25 mouse cellular contexts compared by ENCODE assay signal in genomic region chr11:120751606-120752005, GRCm38 (mm10). TPM values are rescaled to one million over a fixed set of nuclear protein-coding genes. Genes with fewer than 3 reads are reported as not detected.
DNase-seq lines count a peak whose midpoint lies in the region; ATAC-seq and TF ChIP-seq lines count a peak whose summit lies in the region.
"Had no signal": no experiment of that assay in that cellular context is flagged by ENCODE, and none has a peak within 500 bp of the region (broad histone marks: within the 10 kb centered on the region; RNA-seq: fewer than 3 reads in every experiment).

No protein-coding gene starts in this region.

- no peaks in the 10 kb centered on the region for H3K4me1 ChIP-seq in limb, embryonic 14.5 days (ENCODE audit: control insufficient read depth, insufficient read depth, low read length)
- H3K4me1 ChIP-seq in limb, embryonic 10.5 days, result peaks cover 17% of the 10 kb centered on the region
- H3K4me1 ChIP-seq in embryonic fibroblast, embryonic 13.5 days (ENCODE audit: control insufficient read depth, insufficient read depth, low read length), result no peaks in the 10 kb centered on the region
- no peaks in the 10 kb centered on the region for H3K4me1 ChIP-seq in hindbrain, embryonic 13.5 days (replicated peaks)
- H3K4me1 ChIP-seq: embryonic facial prominence, embryonic 13.5 days; embryonic facial prominence, embryonic 15.5 days; forebrain, embryonic 13.5 days; forebrain, embryonic 15.5 days had no signal

- H3K9me3 ChIP-seq in limb, embryonic 14.5 days (ENCODE audit: control insufficient read depth, low read length), result no peaks in the 10 kb centered on the region
- H3K9me3 ChIP-seq in limb, embryonic 10.5 days (replicated peaks), result no peaks in the 10 kb centered on the region
- H3K9me3 ChIP-seq in hindbrain, embryonic 13.5 days, result no peaks in the 10 kb centered on the region
- H3K9me3 ChIP-seq: embryonic facial prominence, embryonic 13.5 days; embryonic facial prominence, embryonic 15.5 days; forebrain, embryonic 13.5 days; forebrain, embryonic 15.5 days had no signal

- no peak for DNase-seq in limb, embryonic 14.5 days (ENCODE audit: low spot score)
- DNase-seq in limb, embryonic 10.5 days (ENCODE audit: low spot score), result no peak
- peak; percentile 53 for DNase-seq in 3T3-L1 (ENCODE audit: low read depth, low spot score)
- DNase-seq in left cerebral cortex, adult 9 months (ENCODE audit: low spot score in 2 of 2), result no peak
- DNase-seq: adrenal gland, adult 8-10 months; adrenal gland, postnatal 14 days; adrenal gland, postnatal 36 days; B cell, adult 2 months; cerebellum, adult 11-12 months; cerebellum, adult 2 months; cerebellum, adult 9-10 months; cerebellum, postnatal 10 days; cerebellum, postnatal 25 days; embryo, embryonic 11 days; forebrain, postnatal 0 days had no signal

- no peaks in the 10 kb centered on the region for H3K27me3 ChIP-seq in limb, embryonic 14.5 days (ENCODE audit: control insufficient read depth, insufficient read depth, low read length)
- H3K27me3 ChIP-seq in limb, embryonic 10.5 days (ENCODE audit: low read depth, poor library complexity, severe bottlenecking), result no peaks in the 10 kb centered on the region
- no peaks in the 10 kb centered on the region for H3K27me3 ChIP-seq in hindbrain, embryonic 13.5 days
- H3K27me3 ChIP-seq: embryonic facial prominence, embryonic 15.5 days; forebrain, embryonic 13.5 days; forebrain, embryonic 15.5 days; Patski had no signal

- WGBS in limb, embryonic 14.5 days, result 74% methylated on average over 4 of the region's 4 CpGs
- 83% methylated on average over 4 of the region's 4 CpGs for WGBS in limb, embryonic 10.5 days
- 74% methylated on average over 4 of the region's 4 CpGs for WGBS in hindbrain, embryonic 13.5 days

- ATAC-seq in limb, embryonic 14.5 days (ENCODE audit: low FRiP score, low read depth), result no peak
- no peak for ATAC-seq in hindbrain, embryonic 13.5 days (ENCODE audit: low FRiP score)
- ATAC-seq: activated CD4-positive, CD25-positive, alpha-beta regulatory T cell, adult 4 months; CD4-positive, CD25-positive, alpha-beta regulatory T cell, adult 4 months; forebrain, embryonic 13.5 days; forebrain, embryonic 15.5 days; forebrain, postnatal 0 days; Patski had no signal

- H3K4me3 ChIP-seq in limb, embryonic 14.5 days (replicated peaks; ENCODE audit: low read length), result no peak overlapping the region
- H3K4me3 ChIP-seq in limb, embryonic 10.5 days, result no peak overlapping the region
- no peak overlapping the region for H3K4me3 ChIP-seq in embryonic fibroblast, embryonic 13.5 days (ENCODE audit: insufficient read depth, low read length)
- no peak overlapping the region for H3K4me3 ChIP-seq in hindbrain, embryonic 13.5 days
- H3K4me3 ChIP-seq: embryonic facial prominence, embryonic 13.5 days; embryonic facial prominence, embryonic 15.5 days; forebrain, embryonic 13.5 days; forebrain, embryonic 15.5 days had no signal

- no peak overlapping the region for H3K4me2 ChIP-seq in limb, embryonic 14.5 days (replicated peaks; ENCODE audit: low read depth, low read length, severe bottlenecking)
- no peak overlapping the region for H3K4me2 ChIP-seq in hindbrain, embryonic 13.5 days
- H3K4me2 ChIP-seq: embryonic facial prominence, embryonic 13.5 days; embryonic facial prominence, embryonic 15.5 days; forebrain, embryonic 13.5 days; forebrain, embryonic 15.5 days had no signal

- no peak for TF ChIP-seq POLR2A in limb, embryonic 14.5 days (IDR thresholded peaks at IDR 0.05; ENCODE audit: borderline replicate concordance, extremely low read depth, insufficient read depth, insufficient read length)
- TF ChIP-seq POLR2A in embryonic fibroblast, embryonic 13.5 days (IDR thresholded peaks at IDR 0.05; ENCODE audit: low read depth, low read length), result no peak

- no peak for TF ChIP-seq CTCF in embryonic fibroblast, embryonic 13.5 days (IDR thresholded peaks at IDR 0.05; ENCODE audit: borderline replicate concordance, insufficient read depth, low read length)

- H3K36me3 ChIP-seq in limb, embryonic 14.5 days (ENCODE audit: control insufficient read depth, insufficient read depth, low read length), result no peaks in the 10 kb centered on the region
- H3K36me3 ChIP-seq in limb, embryonic 10.5 days, result no peaks in the 10 kb centered on the region
- H3K36me3 ChIP-seq in hindbrain, embryonic 13.5 days, result no peaks in the 10 kb centered on the region
- H3K36me3 ChIP-seq: embryonic facial prominence, embryonic 13.5 days; embryonic facial prominence, embryonic 15.5 days; forebrain, embryonic 15.5 days; G1E had no signal

- 0 out of 2 replicates have a peak overlapping the region, but pooled peaks have one; percentile 4 for H3K9ac ChIP-seq in limb, embryonic 14.5 days (ENCODE audit: low read depth, low read length, severe bottlenecking)
- no peak overlapping the region for H3K9ac ChIP-seq in hindbrain, embryonic 13.5 days
- H3K9ac ChIP-seq: embryonic facial prominence, embryonic 13.5 days; embryonic facial prominence, embryonic 15.5 days; forebrain, embryonic 15.5 days; forebrain, postnatal 0 days had no signal

- H3K27ac ChIP-seq in limb, embryonic 14.5 days (replicated peaks; ENCODE audit: low read depth, low read length), result no peak overlapping the region
- H3K27ac ChIP-seq in limb, embryonic 10.5 days, result no peak overlapping the region
- peak overlapping the region; percentile 83 for H3K27ac ChIP-seq in embryonic fibroblast, embryonic 13.5 days (ENCODE audit: insufficient read depth, low read length)
- no peak overlapping the region for H3K27ac ChIP-seq in hindbrain, embryonic 13.5 days
- H3K27ac ChIP-seq: embryonic facial prominence, embryonic 13.5 days; embryonic facial prominence, embryonic 15.5 days; forebrain, embryonic 13.5 days; forebrain, embryonic 15.5 days had no signal

RNA-seq across cellular contexts. Expression of gene Hmga1b, which starts 11.0 kb away (rescaled TPM):
- polyA plus RNA-seq in limb, embryonic 14.5 days (2012; rRNA removed), result 1.8 and 1.9 TPM in 2 replicates
- 4.2 and 4.5 TPM in 2 replicates for polyA plus RNA-seq in limb, embryonic 14.5 days (2014; fragmentation: Nextera tagmentation; extraction: Ambion mirVana)
- polyA plus RNA-seq in limb, embryonic 10.5 days (2016; fragmentation: Nextera tagmentation; extraction: Ambion mirVana), result 9.3 and 20.0 TPM in 2 replicates
- polyA plus RNA-seq in embryonic fibroblast, embryonic 13.5 days (2011; ENCODE audit: insufficient read length, low read depth, missing spikeins), result 1.3 and 15.2 TPM in 2 replicates
- 0.94 and 2.1 TPM in 2 replicates for polyA plus RNA-seq in hindbrain, embryonic 13.5 days (2015; fragmentation: Nextera tagmentation; extraction: Ambion mirVana)

RNA-seq across cellular contexts. Expression of gene Cbr2, which starts 19.7 kb away (rescaled TPM):
- polyA plus RNA-seq in limb, embryonic 14.5 days (2012; rRNA removed), result 11.9 and 19.6 TPM in 2 replicates
- 7.3 and 10.8 TPM in 2 replicates for polyA plus RNA-seq in limb, embryonic 14.5 days (2014; fragmentation: Nextera tagmentation; extraction: Ambion mirVana)
- 15.2 and 16.3 TPM in 2 replicates for polyA plus RNA-seq in limb, embryonic 10.5 days (2016; fragmentation: Nextera tagmentation; extraction: Ambion mirVana)
- 27.8 and 30.7 TPM in 2 replicates for polyA plus RNA-seq in embryonic fibroblast, embryonic 13.5 days (2011; ENCODE audit: insufficient read length, low read depth, missing spikeins)
- polyA plus RNA-seq in hindbrain, embryonic 13.5 days (2015; fragmentation: Nextera tagmentation; extraction: Ambion mirVana), result 0.49 TPM in 1 of 2 replicates, not detected in the other
- polyA plus RNA-seq: activated CD4-positive, CD25-positive, alpha-beta regulatory T cell, adult 4 months; CD4-positive, CD25-positive, alpha-beta regulatory T cell, adult 4 months; forebrain, embryonic 13.5 days; G1E had no signal

RNA-seq across cellular contexts. Expression of gene Dcxr, which starts 24.5 kb away (rescaled TPM):
- 18.5 and 21.4 TPM in 2 replicates for polyA plus RNA-seq in limb, embryonic 14.5 days (2012; rRNA removed)
- polyA plus RNA-seq in limb, embryonic 14.5 days (2014; fragmentation: Nextera tagmentation; extraction: Ambion mirVana), result 21.8 and 26.2 TPM in 2 replicates
- polyA plus RNA-seq in limb, embryonic 10.5 days (2016; fragmentation: Nextera tagmentation; extraction: Ambion mirVana), result 14.0 and 15.9 TPM in 2 replicates
- polyA plus RNA-seq in embryonic fibroblast, embryonic 13.5 days (2011; ENCODE audit: insufficient read length, low read depth, missing spikeins), result 31.6 and 52.4 TPM in 2 replicates
- 9.7 and 12.1 TPM in 2 replicates for polyA plus RNA-seq in hindbrain, embryonic 13.5 days (2015; fragmentation: Nextera tagmentation; extraction: Ambion mirVana)

RNA-seq across cellular contexts. Expression of gene Rac3, which starts 30.3 kb away (rescaled TPM):
- polyA plus RNA-seq in limb, embryonic 14.5 days (2012; rRNA removed), result 90.1 and 95.1 TPM in 2 replicates
- 14.1 and 18.3 TPM in 2 replicates for polyA plus RNA-seq in limb, embryonic 14.5 days (2014; fragmentation: Nextera tagmentation; extraction: Ambion mirVana)
- 25.4 and 28.8 TPM in 2 replicates for polyA plus RNA-seq in limb, embryonic 10.5 days (2016; fragmentation: Nextera tagmentation; extraction: Ambion mirVana)
- 16.0 and 20.8 TPM in 2 replicates for polyA plus RNA-seq in embryonic fibroblast, embryonic 13.5 days (2011; ENCODE audit: insufficient read length, low read depth, missing spikeins)
- polyA plus RNA-seq in hindbrain, embryonic 13.5 days (2015; fragmentation: Nextera tagmentation; extraction: Ambion mirVana), result 272 and 278 TPM in 2 replicates
- polyA plus RNA-seq: activated CD4-positive, CD25-positive, alpha-beta regulatory T cell, adult 4 months; CD4-positive, CD25-positive, alpha-beta regulatory T cell, adult 4 months had no signal

RNA-seq across cellular contexts. Expression of gene Rfng, which starts 32.4 kb away (rescaled TPM):
- polyA plus RNA-seq in limb, embryonic 14.5 days (2012; rRNA removed), result 61.0 and 79.7 TPM in 2 replicates
- polyA plus RNA-seq in limb, embryonic 14.5 days (2014; fragmentation: Nextera tagmentation; extraction: Ambion mirVana), result 36.8 and 39.0 TPM in 2 replicates
- 35.7 and 40.4 TPM in 2 replicates for polyA plus RNA-seq in limb, embryonic 10.5 days (2016; fragmentation: Nextera tagmentation; extraction: Ambion mirVana)
- 12.8 and 13.0 TPM in 2 replicates for polyA plus RNA-seq in embryonic fibroblast, embryonic 13.5 days (2011; ENCODE audit: insufficient read length, low read depth, missing spikeins)
- 98.0 and 98.5 TPM in 2 replicates for polyA plus RNA-seq in hindbrain, embryonic 13.5 days (2015; fragmentation: Nextera tagmentation; extraction: Ambion mirVana)
